Mouse (Mus musculus): ENCODE data around the gene Mid1. TPM values are rescaled to one million over a fixed set of nuclear protein-coding genes. Genes with fewer than 3 reads are reported as not detected.
"Not testable (repeated sequence)": the region's sequence is repeated elsewhere in the genome, so short reads cannot be mapped to it uniquely, and the experiment has no call there.

The Mid1 gene
- polyA plus RNA-seq, 1 experiment from 2014 or later: 11.7 TPM

GRCm38 (mm10) chrX:170000642-170001387 is 315.8 kb downstream of the Mid1 start:
- not testable (repeated sequence) for H3K36me3 ChIP-seq (ENCODE audit: poor library complexity, severe bottlenecking); H3K4me1 ChIP-seq; H3K4me2 ChIP-seq; H3K4me3 ChIP-seq; ATAC-seq; H3K9me3 ChIP-seq (replicated peaks); H3K27ac ChIP-seq; H3K27me3 ChIP-seq; H3K9ac ChIP-seq
- 30% methylated on average over 6 of the region's 6 CpGs for WGBS

- H3K27ac ChIP-seq; H3K9me3 ChIP-seq (replicated peaks); ATAC-seq; H3K36me3 ChIP-seq (ENCODE audit: poor library complexity, severe bottlenecking); H3K27me3 ChIP-seq; H3K4me3 ChIP-seq; H3K9ac ChIP-seq; H3K4me2 ChIP-seq; H3K4me1 ChIP-seq: not testable (repeated sequence)
- WGBS: 50% methylated on average over 1 of the region's 12 CpGs
Observed at GRCm38 (mm10) chrX:170001388-170001695, 316.3 kb downstream of the Mid1 start.

GRCm38 (mm10) chrX:170002510-170003197 is 317.7 kb downstream of the Mid1 start:
- not testable (repeated sequence) for H3K4me1 ChIP-seq; ATAC-seq; H3K36me3 ChIP-seq (ENCODE audit: poor library complexity, severe bottlenecking); H3K27me3 ChIP-seq; H3K4me3 ChIP-seq; H3K4me2 ChIP-seq; H3K27ac ChIP-seq; H3K9ac ChIP-seq
- peaks cover 13% of the 10 kb centered on the region for H3K9me3 ChIP-seq (replicated peaks)
- WGBS: 38% methylated on average over 10 of the region's 18 CpGs

DNA sequence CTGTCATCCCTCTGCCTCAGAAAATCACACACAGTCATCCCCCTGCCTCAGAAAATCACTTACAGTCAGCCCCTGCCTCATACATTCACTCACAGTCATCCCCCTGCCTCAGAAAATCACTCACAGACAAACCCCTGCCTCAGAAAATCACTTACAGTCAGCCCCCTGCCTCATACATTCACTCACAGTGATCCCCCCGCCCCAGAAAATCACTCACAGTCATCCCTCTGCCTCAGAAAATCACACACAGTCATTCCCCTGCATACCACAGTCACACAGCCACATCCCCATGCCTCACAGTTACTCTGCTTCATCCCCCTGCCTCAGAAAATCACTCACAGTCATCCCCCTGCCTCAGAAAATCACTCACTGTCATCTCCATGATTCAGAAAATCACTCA is 318.5 kb downstream of the Mid1 start:
- not testable (repeated sequence) for H3K4me3 ChIP-seq; H3K9ac ChIP-seq; H3K4me2 ChIP-seq; H3K4me1 ChIP-seq; ATAC-seq; H3K36me3 ChIP-seq (ENCODE audit: poor library complexity, severe bottlenecking); H3K27me3 ChIP-seq; H3K27ac ChIP-seq
- H3K9me3 ChIP-seq (replicated peaks): peaks cover 22% of the 10 kb centered on the region
- 21% methylated on average over 1 of the region's 1 CpGs for WGBS

DNA sequence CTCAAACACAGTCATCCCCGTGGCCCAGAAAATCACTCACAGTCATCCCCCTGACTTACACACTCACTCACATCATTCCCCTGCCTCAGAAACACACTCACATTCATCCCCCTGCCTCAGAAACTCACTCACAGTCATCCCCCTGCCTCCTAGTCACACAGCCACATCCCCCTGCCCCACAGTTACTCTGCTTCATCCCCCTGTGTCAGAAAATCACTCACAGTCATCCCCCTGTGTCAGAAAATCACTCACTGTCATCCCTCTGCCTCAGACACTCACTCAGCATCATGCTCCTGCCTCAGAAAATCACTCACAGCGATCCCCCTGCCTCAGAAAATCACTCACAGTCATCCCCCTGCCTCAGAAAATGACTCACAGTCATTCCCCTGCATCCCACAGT is 319.2 kb downstream of the Mid1 start:
- H3K9me3 ChIP-seq (replicated peaks): peaks cover 26% of the 10 kb centered on the region
- not testable (repeated sequence) for H3K36me3 ChIP-seq (ENCODE audit: poor library complexity, severe bottlenecking); H3K4me1 ChIP-seq; H3K4me3 ChIP-seq; H3K9ac ChIP-seq; H3K27ac ChIP-seq; H3K27me3 ChIP-seq; H3K4me2 ChIP-seq; ATAC-seq
- 44% methylated on average over 2 of the region's 2 CpGs for WGBS

GRCm38 (mm10) chrX:170004793-170005192 is 319.8 kb downstream of the Mid1 start:
- H3K9me3 ChIP-seq (replicated peaks): peaks cover 31% of the 10 kb centered on the region
- not testable (repeated sequence) for H3K4me2 ChIP-seq; ATAC-seq; H3K27me3 ChIP-seq; H3K4me3 ChIP-seq; H3K4me1 ChIP-seq; H3K36me3 ChIP-seq (ENCODE audit: poor library complexity, severe bottlenecking); H3K9ac ChIP-seq; H3K27ac ChIP-seq
- 20% methylated on average over 5 of the region's 5 CpGs for WGBS

DNA sequence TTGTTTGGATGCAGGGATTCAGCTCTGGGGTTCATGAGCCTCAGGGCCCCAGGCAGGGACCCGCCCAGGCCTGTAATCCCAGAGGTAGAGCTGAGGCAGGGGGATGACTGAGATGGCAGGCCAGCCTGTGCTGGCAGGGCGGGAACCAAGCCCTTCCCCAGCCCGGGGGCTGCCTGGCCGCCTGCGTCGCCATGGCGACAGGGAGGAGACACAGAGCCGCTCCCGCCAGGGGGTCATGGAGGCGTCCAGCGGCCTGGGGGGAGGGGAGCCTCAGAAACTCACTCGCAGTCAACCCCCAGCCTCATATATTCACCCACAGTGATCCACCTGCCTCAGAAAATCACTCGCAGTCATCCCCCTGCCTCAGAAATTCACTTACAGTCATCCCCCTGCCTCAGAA is 320.2 kb downstream of the Mid1 start:
- H3K27me3 ChIP-seq; H3K36me3 ChIP-seq (ENCODE audit: poor library complexity, severe bottlenecking); H3K4me3 ChIP-seq; ATAC-seq; H3K9ac ChIP-seq; H3K4me1 ChIP-seq; H3K4me2 ChIP-seq; H3K27ac ChIP-seq: not testable (repeated sequence)
- H3K9me3 ChIP-seq (replicated peaks): peaks cover 33% of the 10 kb centered on the region
- 21% methylated on average over 13 of the region's 13 CpGs for WGBS

DNA sequence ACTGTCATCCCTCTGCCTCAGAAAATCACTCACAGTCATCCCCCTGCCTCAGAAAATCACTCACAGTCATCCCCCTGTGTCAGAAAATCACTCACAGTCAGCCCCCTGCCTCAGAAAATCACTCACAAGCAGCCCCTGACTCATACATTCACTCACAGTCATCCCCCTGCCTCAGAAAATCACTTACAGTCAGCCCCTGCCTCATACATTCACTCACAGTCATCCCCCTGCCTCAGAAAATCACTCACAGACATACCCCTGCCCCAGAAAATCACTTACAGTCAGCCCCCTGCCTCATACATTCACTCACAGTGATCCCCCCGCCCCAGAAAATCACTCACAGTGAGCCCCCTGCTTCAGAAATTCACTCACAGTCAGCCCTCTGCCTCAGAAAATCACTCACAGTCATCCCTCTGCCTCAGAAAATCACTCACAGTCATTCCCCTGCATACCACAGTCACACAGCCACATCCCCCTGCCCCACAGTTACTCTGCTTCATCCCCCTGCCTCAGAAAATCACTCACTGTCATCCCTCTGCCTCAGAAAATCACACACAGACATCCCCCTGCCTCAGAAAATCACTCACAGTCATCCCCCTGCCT is 320.8 kb downstream of the Mid1 start:
- not testable (repeated sequence) for H3K27me3 ChIP-seq, H3K9ac ChIP-seq, ATAC-seq, H3K4me2 ChIP-seq, H3K4me3 ChIP-seq, H3K4me1 ChIP-seq, H3K27ac ChIP-seq
- H3K36me3 ChIP-seq (ENCODE audit: poor library complexity, severe bottlenecking): peaks cover 13% of the 10 kb centered on the region
- peaks cover 38% of the 10 kb centered on the region for H3K9me3 ChIP-seq (replicated peaks)
- 34% methylated on average over 1 of the region's 1 CpGs for WGBS

- not testable (repeated sequence) for ATAC-seq, H3K4me2 ChIP-seq, H3K27me3 ChIP-seq, H3K4me3 ChIP-seq, H3K27ac ChIP-seq, H3K4me1 ChIP-seq, H3K9ac ChIP-seq
- Histone ChIP-seq H3K36me3 (ENCODE audit: poor library complexity, severe bottlenecking) (peaks cover 20% of the 10 kb centered on the region), H3K9me3 (replicated peaks) (peaks cover 44% of the 10 kb centered on the region)
- 39% methylated on average over 3 of the region's 3 CpGs for WGBS
Observed at GRCm38 (mm10) chrX:170006694-170007247, 321.8 kb downstream of the Mid1 start.

DNA sequence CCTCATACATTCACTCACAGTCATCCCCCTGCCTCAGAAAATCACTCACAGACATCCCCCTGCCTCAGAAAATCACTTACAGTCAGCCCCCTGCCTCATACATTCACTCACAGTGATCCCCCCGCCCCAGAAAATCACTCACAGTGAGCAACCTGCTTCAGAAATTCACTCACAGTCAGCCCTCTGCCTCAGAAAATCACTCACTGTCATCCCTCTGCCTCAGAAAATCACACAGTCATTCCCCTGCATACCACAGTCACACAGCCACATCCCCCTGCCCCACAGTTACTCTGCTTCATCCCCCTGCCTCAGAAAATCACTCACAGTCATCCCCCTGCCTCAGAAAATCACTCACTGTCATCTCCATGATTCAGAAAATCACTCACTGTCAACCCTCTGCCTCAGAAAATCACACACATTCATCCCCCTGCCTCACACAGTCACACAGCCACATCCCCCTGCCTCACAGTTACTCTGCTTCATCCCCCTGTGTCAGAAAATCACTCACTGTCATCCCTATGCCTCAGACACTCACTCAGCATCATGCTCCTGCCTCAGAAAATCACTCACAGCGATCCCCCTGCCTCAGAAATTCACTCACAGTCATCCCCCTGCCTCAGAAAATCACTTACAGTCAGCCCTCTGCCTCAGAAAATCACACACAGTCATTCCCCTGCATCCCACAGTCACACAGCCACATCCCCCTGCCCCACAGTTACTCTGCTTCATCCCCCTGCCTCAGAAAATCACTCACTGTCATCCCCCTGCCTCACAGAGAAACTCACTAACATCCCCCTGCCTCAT is 322.6 kb downstream of the Mid1 start:
- H3K4me2 ChIP-seq, H3K9ac ChIP-seq, H3K4me1 ChIP-seq, H3K27me3 ChIP-seq, H3K27ac ChIP-seq, H3K4me3 ChIP-seq, ATAC-seq: not testable (repeated sequence)
- 43% methylated on average over 2 of the region's 2 CpGs for WGBS
- Histone ChIP-seq H3K36me3 (ENCODE audit: poor library complexity, severe bottlenecking) (peaks cover 20% of the 10 kb centered on the region), H3K9me3 (replicated peaks) (peaks cover 44% of the 10 kb centered on the region)

DNA sequence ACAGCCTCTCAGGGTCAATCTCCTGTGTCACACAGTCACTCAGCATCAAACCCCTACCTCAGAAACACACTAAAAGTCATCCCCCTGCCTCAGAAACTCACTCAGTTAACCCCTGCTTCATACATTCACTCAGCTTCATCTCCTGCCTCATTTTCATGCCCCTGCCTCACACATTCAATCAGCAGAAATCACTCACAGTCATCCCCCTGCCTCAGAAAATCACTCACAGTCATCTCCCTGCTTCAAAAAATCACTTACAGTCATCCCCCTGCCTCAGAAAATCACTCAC is 323.1 kb downstream of the Mid1 start:
- H3K9me3 ChIP-seq (replicated peaks): peaks cover 44% of the 10 kb centered on the region
- not testable (repeated sequence) for H3K4me3 ChIP-seq, H3K27ac ChIP-seq, H3K9ac ChIP-seq, H3K4me1 ChIP-seq, ATAC-seq, H3K4me2 ChIP-seq, H3K27me3 ChIP-seq
- H3K36me3 ChIP-seq (ENCODE audit: poor library complexity, severe bottlenecking): peaks cover 20% of the 10 kb centered on the region

GRCm38 (mm10) chrX:170008584-170008983 is 323.6 kb downstream of the Mid1 start:
- H3K27me3 ChIP-seq, H3K27ac ChIP-seq, H3K4me3 ChIP-seq, ATAC-seq, H3K4me2 ChIP-seq, H3K4me1 ChIP-seq, H3K9ac ChIP-seq: not testable (repeated sequence)
- Histone ChIP-seq H3K36me3 (ENCODE audit: poor library complexity, severe bottlenecking) (peaks cover 20% of the 10 kb centered on the region), H3K9me3 (replicated peaks) (peaks cover 44% of the 10 kb centered on the region)
- WGBS: 32% methylated on average over 3 of the region's 3 CpGs
